Mouse (Mus musculus): ENCODE measurements at regions not wholly inside any gene's neighbourhood (a gene's known extent, or its start where the extent isn't known, plus 50 kb on each side); places are given as distances from the start of the nearest gene placed in this dataset.
"Not testable (repeated sequence)": the region's sequence is repeated elsewhere in the genome, so short reads cannot be mapped to it uniquely, and the experiment has no call there.

DNA sequence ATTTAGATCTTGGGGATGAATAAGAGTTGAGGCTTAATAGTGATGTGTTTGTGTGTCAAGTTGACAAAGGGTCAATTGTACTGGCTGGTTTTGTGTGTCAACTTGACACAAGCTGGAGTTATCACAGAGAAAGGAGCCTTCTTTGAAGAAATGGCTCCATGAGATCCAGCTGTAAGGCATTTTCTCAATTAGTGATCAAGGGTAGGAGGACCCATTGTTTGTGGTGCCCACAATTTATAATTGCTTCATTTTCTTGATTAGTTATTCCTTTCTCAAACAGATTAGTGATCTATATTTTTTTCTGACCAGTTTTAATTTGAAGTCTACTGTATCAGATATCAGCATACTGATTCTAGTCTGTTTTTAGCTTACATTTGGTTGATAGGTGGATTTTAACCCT lies 313.5 kb upstream of the Nectin3 start:
- intact Hi-C loops (cut with DNase I) = not testable (repeated sequence)

DNA sequence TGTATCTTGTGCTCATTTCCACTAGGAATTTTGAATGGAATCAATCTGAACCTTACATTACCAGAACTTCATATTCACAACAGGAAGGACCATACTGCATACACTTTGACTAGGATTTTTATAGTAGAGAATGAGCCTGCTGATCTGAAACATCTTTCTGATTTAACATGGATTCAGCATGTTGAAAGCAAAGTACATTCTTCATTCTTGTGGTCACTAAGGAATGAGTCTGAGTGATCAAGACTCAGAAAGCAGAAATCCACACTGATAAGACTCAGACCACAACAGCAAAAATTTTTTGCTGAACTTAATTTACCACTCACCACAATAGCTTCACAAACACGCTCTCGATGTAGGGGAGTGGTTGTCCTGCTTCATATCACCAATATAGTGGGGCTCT lies 309.2 kb upstream of the Nectin3 start:
- intact Hi-C loops (cut with DNase I) = no loop called here

- intact Hi-C loops (cut with DNase I) = no loop called here
Measured at GRCm38 (mm10) chr16:46776367-46776766, 278.0 kb upstream of the Nectin3 start.

GRCm38 (mm10) chr16:46769383-46769782 lies 271.1 kb upstream of the Nectin3 start:
- intact Hi-C loops (cut with DNase I) = no loop called here

GRCm38 (mm10) chr16:46768376-46768775 lies 270.1 kb upstream of the Nectin3 start:
- intact Hi-C loops (cut with DNase I) = no loop called here

- intact Hi-C loops (cut with DNase I) = loop anchor here (10.0 kb wide), 1 partner anchor 240 kb away; the partner anchor contains the start of gene Nectin3
Measured at GRCm38 (mm10) chr16:46735140-46735539, 236.8 kb upstream of the Nectin3 start.

GRCm38 (mm10) chr16:46728424-46728823 lies 230.1 kb upstream of the Nectin3 start:
- intact Hi-C loops (cut with DNase I) = no loop called here

GRCm38 (mm10) chr16:46723660-46724059 lies 225.3 kb upstream of the Nectin3 start:
- intact Hi-C loops (cut with DNase I) = no loop called here

GRCm38 (mm10) chr16:46679787-46680186 lies 181.5 kb upstream of the Nectin3 start:
- intact Hi-C loops (cut with DNase I) = no loop called here

- intact Hi-C loops (cut with DNase I) = no loop called here
Measured at GRCm38 (mm10) chr16:46669590-46669989, 171.3 kb upstream of the Nectin3 start.

- intact Hi-C loops (cut with DNase I) = no loop called here
Measured at GRCm38 (mm10) chr16:46665566-46665965, 167.2 kb upstream of the Nectin3 start.

DNA sequence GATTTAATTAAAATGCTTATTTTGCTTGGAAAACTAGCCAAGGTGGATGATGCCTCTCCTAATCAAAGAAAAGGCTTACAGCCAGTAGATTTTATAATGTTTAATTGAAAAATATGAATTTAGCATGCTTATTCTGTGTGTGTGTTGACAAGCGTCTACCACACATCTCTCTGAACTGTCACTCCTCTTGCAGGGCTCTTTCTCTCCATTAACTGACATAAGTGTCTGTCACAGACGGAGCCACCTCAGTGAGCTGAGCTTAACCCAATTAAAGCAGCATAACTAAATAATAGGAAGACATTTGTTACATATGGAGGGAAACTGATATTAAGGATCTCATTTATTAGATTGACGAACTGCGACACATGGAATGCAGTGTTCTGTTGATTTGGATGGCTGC lies 164.7 kb upstream of the Nectin3 start:
- intact Hi-C loops (cut with DNase I) = no loop called here

DNA sequence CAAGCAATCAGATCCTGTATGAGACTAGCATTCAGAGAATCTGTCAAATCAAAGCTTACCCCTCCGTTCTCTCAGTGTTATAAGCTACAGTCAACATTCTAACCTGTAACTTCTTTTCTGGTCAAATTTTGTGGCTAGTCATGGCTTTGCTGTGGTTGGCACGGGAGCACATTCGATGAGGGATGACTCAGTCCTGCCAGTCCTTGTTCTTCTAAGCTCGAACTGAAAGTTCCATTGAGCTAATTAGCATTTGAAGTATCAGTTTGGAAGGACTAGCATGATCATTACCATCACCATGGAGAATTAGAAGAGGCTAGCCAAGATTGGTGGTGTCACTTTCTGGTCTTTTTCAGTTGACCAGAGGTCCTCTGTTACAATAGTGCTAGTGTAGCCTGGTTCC lies 156.7 kb upstream of the Nectin3 start:
- intact Hi-C loops (cut with DNase I) = no loop called here

- intact Hi-C loops (cut with DNase I) = no loop called here
Measured at GRCm38 (mm10) chr16:46625807-46626206, 127.5 kb upstream of the Nectin3 start.

- intact Hi-C loops (cut with DNase I) = no loop called here
Measured at GRCm38 (mm10) chr16:46623246-46623645, 124.9 kb upstream of the Nectin3 start.

DNA sequence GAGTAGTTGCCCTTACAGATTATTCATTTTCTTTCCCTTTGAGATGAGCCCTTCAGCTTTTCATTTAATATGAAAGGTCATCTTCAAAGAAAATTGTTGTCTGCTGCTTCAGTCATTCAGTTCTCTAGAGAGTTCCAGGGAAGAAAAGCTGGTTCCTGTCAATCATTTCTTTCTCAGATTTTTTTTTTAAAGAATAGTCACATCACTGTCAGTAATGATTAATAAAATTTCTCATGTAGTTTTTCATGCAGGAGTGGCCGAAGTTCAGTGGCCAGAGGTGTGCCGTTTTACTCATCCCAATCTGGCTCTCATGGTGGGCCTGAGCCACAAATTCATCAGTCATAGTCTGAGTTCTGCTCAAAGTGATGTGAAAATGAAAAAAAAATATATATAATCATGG lies 121.5 kb upstream of the Nectin3 start:
- intact Hi-C loops (cut with DNase I) = no loop called here

- intact Hi-C loops (cut with DNase I) = no loop called here
Measured at GRCm38 (mm10) chr16:46617544-46618335, 119.4 kb upstream of the Nectin3 start.

GRCm38 (mm10) chr16:46616606-46617005 lies 118.3 kb upstream of the Nectin3 start:
- intact Hi-C loops (cut with DNase I) = no loop called here

DNA sequence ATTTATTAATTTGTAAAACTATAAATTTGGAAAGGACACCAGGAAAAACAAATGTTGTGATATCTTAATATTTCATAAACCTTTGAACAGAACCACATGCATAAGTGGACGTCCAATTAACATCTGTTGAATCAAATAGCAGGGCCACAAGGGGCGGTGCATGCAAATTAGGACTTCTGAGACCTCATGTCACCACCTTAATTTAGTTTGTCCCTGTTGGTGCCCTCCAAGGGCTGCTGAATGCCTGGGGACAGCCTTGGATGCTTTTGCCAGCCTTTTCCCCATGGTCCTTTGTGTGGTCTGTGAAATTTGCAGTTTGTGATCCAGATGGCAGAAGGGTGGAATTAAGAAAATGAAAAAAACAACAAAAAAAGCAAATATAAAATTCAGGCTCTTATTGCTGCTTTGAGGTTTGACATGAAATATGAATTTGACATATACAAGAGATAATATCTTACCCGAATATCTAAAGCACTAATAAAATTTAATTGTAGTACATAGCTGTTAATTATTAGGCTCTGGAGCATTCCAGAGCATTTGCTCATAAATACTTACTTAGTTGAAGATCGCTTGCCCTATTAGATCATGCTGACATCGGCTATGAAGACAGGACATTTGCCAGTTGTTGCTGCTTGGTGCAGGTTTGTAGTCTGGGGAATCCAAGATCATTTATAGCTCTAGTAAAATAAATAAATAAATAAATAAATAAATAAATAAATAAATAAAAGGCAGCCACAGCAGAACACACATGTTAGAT lies 114.9 kb upstream of the Nectin3 start:
- intact Hi-C loops (cut with DNase I) = no loop called here

DNA sequence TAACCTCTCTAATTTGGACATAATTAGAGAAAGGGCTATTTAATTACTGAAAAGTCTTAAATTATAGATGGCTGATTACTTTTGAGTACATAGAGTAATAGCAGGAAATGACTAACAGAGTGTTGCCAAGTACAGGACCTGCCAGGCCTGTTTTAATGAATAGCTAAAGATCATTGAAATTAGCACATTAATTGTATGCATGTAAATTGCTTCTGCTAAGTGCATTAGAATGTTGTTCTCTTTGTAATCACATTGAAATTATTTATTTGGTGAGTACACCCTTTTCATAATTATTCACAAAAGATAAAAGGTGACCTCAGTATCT lies 107.5 kb upstream of the Nectin3 start:
- intact Hi-C loops (cut with DNase I) = no loop called here

DNA sequence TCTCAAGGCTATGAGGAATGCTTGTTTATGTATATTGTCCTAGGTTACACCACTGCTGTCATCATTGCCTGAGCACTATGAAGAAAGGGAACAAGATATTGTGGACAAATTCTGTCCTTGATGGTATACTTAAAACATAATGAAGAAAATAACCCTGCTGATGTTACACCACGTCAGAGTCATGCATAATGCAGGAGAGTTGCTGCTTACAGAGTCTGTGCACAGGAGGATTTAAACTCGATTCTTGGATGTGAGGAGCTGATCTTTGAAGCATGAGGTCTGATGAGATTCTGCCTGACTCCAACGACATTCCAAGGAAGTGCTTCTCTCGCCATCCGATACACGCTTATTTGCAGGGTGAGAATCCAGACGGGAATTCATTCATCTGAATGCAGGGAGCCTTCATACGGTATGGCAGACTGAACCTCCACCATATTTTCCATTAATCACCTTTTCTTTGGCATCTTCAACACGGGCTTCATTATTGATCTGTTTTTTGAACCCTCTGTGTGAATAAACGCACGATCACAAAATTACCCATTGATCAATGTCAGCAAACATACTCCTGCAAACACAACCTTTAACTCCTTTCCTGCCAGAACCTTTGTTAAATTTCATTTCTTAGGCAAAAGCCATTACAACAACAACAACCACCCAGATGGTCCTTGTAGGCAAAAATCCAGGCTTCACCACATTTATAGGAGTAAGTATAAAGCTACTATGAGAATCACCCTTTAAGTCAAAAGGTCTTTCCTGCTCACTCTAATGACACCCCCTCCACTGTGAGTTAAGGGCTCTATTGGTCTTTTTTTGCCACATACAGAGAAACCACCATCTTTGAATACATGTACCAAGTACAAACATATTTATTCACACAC lies 106.9 kb upstream of the Nectin3 start:
- intact Hi-C loops (cut with DNase I) = no loop called here
